Mouse (Mus musculus) liver, embryonic 18 days (tissue): Measurements from ENCODE around the gene Nudt6. TPM values are rescaled to one million over a fixed set of nuclear protein-coding genes. Genes with fewer than 3 reads are reported as not detected.

Source experiments
- polyA plus RNA-seq: library from polyadenylated mRNA; depleted of rRNA; stranded (reverse); fragments of >200 nt; gene quantifications from 2 replicates; pipeline ENCODE4 v1.2.3, GENCODE M21; 2012; rRNA removed

Nudt6 gene
- polyA plus RNA-seq: 6.2 and 6.8 TPM in 2 replicates

GRCm38 (mm10) chr3:37420072-37420471 is at the start of gene Nudt6:
Nudt6 (minus strand) TSS chr3:37420211.

DNA sequence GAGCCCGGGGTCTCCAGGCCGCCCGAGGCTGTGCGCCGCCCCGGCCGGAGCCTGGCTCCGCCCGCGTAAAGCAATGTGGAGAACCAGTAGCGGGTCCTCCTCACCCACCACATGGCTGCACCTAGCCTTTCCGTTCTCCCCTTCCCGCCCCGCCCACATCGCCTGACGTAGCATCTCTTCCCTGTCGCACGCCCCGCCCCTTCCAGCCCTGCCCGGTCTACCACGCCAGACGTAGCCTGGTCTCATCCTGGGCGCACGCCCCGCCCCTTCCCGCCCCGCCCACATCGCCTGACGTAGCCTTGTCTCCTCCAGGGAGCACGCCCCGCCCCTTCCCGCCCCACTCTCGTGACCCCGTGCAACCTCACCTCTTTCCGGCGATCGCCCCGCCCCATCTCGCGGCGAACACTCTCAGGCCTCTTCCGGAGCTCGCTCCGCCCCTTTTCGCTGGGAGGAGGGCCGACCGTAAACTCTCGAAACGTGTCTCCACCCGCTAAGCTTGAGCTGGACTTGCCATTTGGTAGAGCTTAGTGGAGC is 486 bp downstream of the Nudt6 start, which contains the start of gene Spata5:
Gene Spata5 (plus strand): TSS at position 439 of the 534 bp plus-strand sequence.

Other genes starting within 250 kb of the Nudt6 start
- gene Il21, start 187.6 kb downstream of the Nudt6 start, polyA plus RNA-seq: not detected in 2 replicates
- 0.96 and 1.1 TPM in 2 replicates for gene Bbs12, start 107.7 kb downstream of the Nudt6 start, polyA plus RNA-seq
- gene Cetn4, start 107.5 kb downstream of the Nudt6 start, polyA plus RNA-seq: 0.75 and 0.77 TPM in 2 replicates
- 0.32 and 0.68 TPM in 2 replicates for gene Fgf2, start 71.9 kb downstream of the Nudt6 start, polyA plus RNA-seq
- 4.0 and 4.8 TPM in 2 replicates for gene Spata5, start 315 bp downstream of the Nudt6 start, polyA plus RNA-seq
- 9.0 and 11.9 TPM in 2 replicates for gene Spry1, start 219.7 kb upstream of the Nudt6 start, polyA plus RNA-seq